Mouse (Mus musculus): ENCODE measurements around the gene Gm11444.

The Gm11444 gene

DNA sequence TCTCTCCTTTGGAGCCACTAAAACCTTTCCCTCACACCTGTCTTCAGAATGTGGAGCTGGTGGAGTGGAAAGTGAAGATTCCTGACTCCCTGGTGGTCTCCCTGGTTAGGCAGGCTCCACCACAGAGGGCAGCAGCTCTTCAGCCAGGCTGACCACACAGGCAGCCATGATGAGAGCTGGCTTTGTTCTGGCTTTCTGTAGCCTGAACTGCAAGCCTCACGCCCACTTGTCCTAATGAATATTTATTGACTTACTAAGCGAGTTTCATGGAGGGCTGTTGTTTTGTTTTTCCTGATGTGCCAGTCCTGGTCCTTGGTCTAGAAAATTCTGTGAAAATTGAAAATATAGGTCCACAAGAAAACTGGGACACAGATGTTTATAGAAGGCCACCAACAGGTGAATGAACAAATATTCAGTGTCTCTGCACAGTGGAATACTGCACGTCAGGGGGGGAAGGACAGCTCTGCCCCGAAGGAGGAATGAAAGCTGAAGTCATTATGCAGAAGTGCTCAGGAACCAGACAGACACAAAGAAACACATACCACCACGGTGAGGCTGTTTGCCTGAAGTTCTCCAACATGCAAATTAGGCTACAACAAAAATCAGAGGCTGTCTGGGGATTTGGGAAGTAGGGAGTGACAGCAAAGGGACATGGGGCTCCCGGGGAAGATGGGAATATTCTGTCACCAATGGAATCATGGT is 8.0 kb upstream of the Gm11444 start:
- no peak for DNase-seq (ENCODE audit: low spot score)

DNA sequence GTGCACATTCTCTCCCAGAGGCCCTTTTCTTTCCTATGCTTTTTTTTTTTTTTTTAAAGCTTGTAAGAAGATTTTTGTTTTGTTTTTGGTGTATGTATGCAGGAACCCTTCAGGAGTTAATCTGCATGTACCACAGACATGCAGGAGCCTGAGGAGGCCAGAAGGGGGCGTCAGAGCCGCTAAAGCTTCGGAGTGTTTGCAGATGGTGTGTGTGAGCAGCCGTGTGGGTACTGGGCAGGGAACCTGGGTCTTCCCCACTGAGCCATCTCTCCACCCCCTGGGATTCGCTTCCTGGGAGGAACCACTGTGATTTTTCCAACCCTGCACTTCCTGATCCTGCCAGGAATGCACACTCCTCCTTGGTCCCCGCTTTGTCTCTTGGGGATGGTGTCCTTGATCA is 625 bp upstream of the Gm11444 start:
- no peak for DNase-seq (ENCODE audit: low spot score)

DNA sequence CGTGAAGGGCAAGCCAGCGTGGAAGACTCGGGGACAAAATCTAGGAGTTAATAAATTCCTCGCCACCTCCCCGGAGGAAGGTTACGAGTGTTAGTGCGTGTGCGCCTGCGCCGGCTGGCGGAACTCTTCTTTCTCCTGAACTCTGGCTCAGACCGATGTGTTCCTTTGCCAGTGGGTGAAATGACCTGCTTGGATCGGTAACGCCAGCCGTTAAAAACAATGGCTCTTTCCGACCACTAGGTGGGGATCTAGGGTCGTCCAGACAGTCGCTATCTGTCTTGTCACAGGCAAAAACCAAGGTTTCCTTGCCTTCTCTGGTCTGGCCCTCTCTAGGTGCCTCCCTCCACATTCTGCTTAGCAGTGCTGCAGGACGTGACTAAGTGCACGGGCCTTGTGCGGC is 1.1 kb downstream of the Gm11444 start:
- DNase-seq (ENCODE audit: low spot score) = peak; percentile 26

DNA sequence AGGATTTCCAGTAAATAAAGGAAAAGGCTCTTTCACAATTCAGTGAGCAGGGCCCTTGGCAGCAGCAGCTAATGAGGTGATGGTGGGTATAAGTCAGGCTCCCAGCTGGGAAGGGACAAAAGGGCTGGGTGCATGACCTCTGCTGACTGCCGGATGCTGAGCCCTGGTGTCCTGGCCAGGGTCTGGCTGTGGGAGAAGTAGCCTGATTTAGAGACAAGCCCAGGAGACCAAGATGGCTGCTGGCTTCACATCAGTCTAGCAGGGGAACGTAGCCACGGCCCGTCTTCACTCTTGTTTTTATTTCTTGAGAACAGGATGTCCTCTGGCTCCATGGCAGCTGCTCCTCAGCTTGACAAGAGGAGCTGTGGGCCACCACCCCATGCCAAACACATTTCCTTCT is 3.6 kb downstream of the Gm11444 start:
- DNase-seq (ENCODE audit: low spot score) = no peak

DNA sequence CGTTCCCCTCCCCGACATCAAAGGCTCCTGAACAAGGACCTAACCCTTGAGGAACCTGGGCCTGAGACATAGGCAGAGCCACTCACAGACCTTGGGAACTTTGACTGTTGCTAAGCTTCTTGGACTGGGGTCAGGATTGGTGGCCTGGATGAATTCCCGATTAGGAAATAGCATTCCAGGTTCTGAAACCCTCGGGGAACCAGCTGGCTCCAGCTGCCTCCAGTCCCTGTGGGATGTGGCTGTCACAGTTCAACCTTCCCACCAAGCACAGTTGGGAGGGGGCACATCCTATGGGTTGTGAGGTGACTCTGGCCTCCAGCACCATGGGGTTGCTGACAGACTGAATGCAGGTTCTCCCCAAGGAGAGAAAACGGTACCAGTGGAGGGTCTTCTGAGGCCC is 4.2 kb downstream of the Gm11444 start:
- no peak for DNase-seq (ENCODE audit: low spot score)

DNA sequence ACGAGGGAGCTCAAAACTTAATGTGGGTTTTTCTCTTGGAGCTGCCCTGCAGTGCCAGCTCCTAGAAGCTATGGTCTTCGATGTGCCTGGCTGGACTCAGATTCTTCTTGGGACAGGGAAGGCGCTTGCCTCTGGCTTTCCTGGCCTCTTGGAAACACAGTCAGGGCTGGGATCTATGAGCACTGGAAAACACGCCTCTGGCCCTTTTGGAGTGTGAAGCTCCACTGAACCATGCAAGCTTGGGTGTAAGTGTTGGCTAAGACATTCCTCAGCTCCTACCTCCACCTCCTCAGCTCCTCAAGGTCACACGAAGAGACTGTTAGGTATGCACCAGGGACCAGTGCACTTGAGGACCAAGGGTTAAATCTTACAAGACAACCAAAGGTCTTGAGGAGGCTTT is 5.2 kb downstream of the Gm11444 start:
- DNase-seq (ENCODE audit: low spot score) = no peak

DNA sequence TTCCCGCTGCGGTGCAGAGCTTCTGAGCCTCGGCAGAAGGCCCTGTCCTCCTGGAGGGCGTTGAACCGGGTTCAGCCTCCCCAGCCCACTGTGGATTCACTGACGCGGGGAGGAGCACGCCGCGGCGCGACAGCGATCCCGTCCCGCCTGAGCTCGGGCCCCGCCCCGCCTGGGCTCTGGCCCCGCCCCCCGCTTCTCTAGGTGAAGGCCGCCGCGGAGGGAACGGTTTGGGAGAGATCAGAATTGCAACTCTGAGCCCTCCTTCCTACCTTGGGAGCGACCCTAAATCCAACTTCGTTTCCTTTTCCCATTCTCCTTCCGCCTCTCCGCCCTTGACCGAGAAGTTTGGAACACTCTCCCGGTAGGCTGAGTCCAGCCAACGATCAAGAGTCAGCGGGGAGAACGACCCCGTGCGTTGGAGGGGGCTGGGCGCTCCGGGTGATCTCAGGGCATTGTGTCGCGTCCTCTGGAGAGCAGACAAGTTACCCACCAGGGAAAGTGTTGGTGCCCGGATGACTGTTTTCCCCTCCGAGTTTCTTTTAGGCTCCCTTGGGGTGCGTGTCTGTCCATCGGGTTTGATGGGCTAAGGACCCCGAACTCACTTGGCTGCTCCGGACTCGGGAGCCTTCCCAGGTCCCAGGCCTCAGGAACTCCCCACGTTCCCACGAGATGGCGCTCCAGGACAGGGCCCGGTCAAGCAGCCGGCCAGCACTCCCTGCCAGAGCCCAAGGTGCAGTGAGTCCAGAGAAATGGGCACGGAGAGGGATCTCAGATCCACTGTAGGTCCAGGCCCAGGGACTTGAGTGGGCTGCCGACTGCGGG is 5.8 kb downstream of the Gm11444 start:
- peak; percentile 41 for DNase-seq (ENCODE audit: low spot score)

DNA sequence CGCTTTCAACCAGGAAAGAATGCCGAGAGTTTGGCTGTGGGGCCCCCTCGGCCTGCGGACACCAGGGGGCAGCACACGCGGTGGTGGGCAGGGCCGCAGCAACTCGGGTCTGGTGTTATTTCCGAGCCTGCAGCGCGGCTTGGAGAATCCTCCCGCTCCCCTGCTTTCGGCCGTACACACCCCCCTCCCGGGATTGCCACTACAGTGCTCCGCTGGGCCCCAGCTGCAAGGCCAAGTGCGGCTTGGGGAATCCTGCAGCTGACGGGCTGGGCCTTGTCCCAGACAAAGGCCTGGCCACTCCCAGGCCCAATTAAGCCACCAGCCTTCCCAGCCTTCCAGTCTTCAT is 6.8 kb downstream of the Gm11444 start:
- peak; percentile 27 for DNase-seq (ENCODE audit: low spot score)

DNA sequence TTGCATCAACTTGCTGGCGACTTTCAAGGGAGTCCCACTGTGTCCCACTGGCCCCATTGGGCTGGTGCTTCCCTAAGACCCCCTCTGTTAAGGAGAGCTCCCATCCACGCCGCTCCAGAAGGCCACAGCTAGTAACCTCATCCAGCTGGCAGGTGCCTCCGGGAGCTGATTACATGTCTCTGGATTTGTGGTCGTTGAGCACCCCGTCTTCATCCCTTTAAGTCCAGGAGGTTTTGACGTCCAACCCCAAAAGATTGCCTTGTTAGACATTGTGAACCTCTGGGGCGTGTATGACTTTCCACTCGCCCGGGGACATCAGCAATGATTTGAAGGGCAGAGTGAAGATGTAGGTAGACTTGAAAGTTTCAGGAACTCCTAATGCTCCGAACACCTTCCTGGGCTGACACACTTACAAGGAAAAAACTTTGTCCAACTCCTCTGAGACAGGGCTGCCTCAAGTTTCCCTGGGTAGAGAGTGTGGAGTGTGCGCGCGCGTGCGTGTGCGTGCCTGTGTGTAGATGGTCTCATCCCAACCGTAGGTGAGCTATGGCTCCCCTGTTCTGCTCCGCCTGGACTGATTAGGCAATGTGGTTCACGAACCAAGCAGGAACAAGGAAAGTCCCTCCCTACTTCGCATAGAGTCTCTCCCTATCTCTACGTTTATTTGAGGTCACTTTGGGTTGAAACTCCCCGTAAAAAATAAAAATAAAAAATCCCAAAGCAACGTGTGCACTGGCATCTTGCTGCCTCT is 7.4 kb downstream of the Gm11444 start:
- DNase-seq (ENCODE audit: low spot score) = no peak

DNA sequence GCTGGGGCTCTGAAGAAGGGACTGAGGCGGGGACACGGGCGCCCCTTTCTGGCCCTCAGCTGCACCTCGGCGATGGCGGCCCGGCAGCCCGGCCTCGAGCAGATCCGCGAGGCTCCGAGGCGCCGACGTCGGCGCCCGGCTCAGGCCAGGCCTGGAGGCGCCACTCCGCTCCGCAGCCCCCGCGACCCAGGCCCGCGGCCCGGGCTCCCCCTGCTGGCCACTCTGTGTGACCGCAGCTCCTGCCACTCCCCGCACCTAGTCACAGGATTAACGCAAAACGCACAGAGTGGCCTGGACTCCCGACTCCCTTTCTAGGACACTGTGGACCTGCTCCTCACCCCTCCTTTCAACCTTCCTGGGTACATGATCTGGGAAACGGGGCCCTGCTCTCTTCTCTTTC is 8.2 kb downstream of the Gm11444 start:
- DNase-seq (ENCODE audit: low spot score) = no peak

DNA sequence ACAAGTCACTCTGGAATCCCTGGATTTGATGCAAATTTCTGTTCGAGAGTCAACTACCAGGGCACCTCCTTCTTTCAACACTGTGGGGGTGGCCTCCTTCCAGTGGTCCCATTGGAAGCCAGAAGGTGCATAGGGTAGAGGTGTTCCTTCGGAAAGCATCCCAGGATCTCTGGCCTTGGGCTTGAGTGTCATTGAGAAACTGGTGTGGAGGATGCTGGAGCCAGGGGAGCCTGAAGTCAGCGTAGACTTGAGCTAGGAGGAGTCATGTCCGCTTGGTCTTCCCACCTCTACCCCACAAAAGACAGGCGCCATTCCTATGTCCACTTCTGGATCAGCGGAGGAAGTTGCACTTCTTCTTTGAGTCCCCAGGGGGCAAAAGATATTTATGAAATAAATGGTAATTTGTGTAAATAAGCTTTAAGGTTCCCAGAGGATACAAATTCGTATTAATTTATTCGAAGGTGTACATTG is 8.9 kb downstream of the Gm11444 start:
- no peak for DNase-seq (ENCODE audit: low spot score)

DNA sequence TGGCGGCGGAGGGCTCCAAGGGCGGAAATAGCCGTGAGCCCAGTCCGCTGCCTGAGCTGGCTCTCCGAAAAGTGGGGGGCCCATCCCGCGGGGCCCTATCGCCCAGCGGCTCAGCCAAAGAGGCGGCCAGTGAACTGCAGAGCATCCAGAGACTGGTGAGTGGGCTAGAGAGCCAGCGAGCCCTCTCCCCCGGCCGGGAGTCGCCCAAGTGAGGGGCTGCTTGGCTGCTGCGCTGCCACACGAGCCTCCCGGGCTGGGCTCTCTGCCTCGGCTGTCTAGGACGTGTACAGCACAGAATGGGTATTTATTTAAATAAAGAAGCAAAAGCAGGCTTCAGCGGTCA is 9.4 kb downstream of the Gm11444 start:
- DNase-seq (ENCODE audit: low spot score) = no peak

DNA sequence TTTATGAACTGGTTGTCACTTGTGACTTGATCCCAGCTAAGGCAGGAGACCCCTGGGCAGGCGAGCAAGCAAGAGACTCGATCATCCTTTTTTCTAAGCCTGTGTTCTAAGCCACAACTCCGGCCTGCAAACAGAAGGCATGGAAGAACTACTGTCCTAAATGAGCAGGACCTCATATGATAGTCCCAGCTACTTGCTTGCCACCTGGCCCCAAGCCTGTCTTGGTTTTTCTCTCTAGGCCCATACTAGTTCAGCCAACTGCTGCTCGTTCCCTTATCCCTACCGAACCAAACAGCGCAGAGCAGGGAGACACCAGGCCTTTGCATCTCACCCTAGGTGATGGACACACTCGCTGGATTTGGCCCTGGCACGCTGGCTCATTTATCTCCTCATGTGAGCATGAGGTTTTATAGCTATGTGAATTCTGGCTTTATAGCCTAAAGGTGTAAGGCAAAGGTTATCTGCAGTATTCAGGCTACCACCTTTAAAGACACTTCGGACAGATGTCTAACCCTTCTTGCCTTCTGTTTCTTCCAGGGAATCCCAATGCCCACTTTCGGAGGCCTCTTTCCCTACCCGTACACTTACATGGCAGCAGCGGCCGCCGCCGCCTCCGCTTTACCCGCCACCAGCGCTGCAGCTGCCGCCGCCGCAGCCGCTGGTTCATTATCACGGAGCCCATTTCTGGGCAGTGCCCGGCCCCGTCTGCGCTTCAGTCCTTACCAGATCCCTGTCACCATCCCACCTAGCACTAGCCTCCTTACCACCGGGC is 9.9 kb downstream of the Gm11444 start:
- DNase-seq (ENCODE audit: low spot score) = no peak

DNA sequence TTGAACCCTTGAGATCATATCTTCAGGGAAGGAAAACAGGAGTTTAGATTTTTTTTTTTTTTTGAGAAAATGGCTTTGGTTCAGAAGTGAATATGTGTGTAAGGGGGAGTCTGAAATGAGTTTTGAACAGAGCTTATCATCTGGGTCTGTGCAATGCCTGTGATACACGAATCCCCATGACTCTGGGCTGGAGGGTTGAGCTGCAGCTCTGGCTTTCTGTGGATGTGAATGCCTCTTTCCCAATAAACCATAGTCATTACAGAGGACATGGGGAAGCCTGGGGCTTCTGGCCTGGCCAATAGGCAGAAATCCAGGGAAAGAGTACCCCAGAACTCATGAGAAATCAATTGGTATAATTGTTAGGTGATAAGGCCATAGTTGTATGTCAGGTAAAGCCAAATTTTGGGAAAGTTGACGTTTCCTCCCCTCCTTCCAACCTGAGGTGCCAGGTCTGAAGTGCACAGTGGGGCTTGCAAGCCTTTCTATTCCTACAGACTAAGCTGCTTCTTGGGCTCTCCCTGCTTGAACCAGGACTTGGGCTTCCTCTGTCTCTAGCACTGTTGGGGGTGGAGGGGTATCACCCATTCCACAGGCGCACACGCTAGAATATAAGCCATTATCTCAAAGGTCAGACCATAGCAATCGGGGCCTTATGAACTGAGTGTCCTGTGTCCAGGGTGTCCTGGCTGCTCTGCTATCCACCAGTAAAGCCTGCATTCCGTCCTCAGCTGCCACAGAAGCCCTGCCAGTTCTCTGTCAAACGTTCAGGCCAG is 10.7 kb downstream of the Gm11444 start:
- no peak for DNase-seq (ENCODE audit: low spot score)

DNA sequence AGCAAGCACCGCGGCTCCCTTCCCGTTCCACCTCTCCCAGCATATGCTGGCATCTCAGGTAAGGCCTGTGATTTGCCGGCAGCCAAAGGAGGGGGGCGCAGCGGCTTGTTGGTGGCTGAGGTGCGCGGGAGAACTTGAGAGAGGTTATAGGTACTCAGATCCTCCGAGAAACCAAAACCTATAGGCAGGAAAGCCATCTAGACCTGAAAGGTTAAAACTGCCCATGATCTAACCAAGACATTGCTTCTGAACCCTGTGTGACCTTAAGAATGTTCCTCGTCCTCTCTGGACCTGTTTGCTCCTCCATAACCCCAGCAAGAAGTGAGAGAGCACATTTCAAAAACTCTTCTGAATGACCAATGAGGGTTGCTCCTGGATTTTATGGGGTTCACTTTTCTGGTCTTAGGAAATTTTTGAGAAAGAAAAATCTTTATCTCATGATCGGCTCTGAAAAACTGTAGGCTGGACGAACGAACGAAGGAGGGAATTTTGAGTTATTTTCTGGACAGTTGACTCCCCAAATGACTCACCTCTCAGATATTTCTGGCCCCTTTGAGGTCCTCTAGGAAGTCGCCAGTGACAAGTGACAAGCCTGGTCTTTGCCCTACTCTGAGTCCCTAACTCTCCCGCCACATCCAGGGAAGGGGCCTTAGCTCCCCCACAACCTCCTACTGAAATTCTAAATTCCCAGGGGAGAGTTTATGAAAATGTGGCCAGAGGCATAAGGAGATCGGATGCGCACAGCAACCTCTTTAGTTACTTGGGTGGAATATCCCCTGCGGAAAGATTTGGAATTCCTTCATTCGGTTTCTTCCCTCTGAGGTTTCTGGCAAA is 11.5 kb downstream of the Gm11444 start:
- DNase-seq (ENCODE audit: low spot score) = no peak

DNA sequence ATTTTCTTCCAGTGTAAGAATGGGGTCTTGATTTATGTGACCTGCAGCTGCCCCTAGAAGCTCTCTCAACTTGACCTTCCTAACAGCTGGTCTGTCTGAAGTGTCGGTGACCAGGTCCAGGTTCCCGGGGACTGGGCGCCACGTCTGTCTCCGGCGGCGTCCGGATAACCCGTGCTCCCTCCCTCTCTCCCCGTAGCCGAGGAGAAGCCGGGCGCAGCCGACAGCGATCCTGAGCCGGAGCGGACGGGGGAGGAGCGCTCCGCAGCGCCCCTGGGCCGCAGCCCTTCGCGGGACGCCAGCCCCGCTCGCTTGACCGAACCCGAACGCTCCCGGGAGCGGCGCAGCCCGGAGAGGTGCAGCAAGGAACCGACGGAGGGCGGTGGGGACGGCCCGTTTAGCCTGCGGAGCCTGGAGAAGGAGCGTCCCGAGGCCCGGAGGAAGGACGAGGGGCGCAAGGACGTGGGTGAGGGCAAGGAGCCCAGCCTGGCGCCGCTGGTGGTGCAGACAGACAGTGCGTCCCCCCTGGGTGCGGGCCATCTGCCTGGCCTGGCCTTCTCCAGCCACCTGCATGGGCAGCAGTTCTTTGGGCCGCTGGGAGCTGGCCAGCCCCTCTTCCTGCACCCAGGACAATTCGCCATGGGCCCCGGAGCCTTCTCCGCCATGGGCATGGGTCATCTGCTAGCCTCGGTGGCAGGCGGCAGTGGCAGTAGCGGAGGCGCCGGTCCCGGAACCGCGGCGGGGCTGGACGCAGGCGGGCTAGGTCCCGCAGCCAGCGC is 12.3 kb downstream of the Gm11444 start:
- no peak for DNase-seq (ENCODE audit: low spot score)

DNA sequence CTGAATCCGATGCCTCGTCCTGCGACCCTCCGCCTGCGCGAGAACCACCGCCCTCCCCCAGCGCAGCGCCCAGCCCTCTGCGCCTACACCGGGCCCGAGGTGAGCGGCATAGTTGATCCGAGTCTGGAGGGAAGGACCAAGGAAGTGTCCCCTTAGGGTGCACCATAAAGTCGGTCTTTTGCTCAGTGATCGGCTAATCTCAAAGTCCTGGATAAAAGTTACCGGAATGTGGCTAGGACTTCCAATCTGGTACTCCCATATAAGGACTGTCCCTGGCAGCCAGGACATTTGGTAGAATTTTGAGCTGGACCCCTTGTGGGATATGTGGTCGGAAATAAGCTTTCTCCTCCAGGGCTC is 12.9 kb downstream of the Gm11444 start:
- DNase-seq (ENCODE audit: low spot score) = no peak

DNA sequence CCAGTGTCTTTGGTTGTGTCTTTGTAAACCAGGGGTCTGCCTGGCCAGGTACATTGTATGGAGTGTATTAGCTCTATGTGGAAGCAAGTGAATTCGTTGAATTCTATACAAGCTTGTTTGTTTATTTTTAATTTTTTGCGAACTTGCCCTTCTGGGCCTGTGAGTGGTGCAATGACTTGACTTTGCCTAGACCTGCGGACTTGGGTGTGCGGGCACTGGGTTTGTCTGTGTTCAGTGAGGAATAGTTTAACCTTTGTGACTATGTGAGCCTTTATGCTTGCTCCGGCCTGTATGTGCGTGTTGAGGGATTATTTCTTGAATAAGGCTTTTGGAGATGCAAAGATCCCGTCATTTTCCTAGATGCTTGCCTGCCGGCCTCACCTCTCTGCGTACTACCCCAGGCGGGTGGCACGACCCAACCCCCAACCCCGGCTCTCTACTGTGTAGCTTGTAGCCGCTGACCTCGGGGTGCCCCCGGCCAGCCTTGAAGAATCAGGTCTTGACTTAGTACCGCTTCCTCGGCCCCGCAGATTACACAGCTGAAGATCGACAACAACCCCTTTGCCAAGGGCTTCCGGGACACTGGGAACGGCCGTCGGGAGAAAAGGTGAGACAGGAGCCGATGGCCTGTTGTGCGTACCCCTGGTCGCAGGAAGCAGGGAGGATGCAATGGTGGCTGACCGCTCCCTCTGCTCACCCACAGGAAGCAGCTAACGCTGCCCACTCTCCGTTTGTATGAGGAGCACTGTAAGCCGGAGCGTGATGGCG is 13.4 kb downstream of the Gm11444 start:
- DNase-seq (ENCODE audit: low spot score) = no peak

Data from left cerebral cortex, adult 11 months (tissue).